Mouse (Mus musculus) 3134 (cell line): ENCODE measurements around the gene Bpifa6.
A peak's percentile ranks its signal among the peaks of the same experiment; 100 is the strongest.

Experiments
- DNase-seq: peaks from one replicate; pipeline ENCODE4 v3.0.0-alpha.2; 2011; ENCODE audit warnings: low spot score; ENCODE audit not compliant: insufficient read length; ENCODE audit errors: extremely low read depth

Bpifa6 gene

GRCm38 (mm10) chr2:153974582-153974981, at the start of gene Bpifa6:
TSS of gene Bpifa6 (plus strand) at chr2:153974945.
- DNase-seq, result no peak

- DNase-seq, result no peak
These were observed 44.8 kb upstream of the Bpifa6 start for GRCm38 (mm10) chr2:153929871-153930413.

- no peak for DNase-seq
These were observed 43.6 kb upstream of the Bpifa6 start for GRCm38 (mm10) chr2:153931125-153931524.

DNA sequence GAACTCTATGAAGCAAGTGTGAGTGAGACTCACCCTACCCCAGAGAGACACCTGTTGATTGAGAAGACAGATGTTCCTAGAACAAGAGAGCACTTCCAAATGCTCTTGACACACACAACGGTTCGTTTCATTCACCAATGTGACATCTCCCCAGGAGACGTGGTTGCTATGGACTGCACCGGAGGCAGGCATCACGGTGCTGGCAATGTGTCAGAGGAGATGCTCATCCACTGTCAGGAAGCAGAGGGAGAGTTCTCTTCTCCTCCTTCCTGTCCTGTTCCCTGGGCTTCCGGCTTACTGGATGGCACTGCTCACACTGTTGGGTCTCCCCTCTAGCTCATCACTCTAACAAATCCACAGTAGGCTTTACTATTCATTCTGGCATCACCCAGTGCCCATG, 41.4 kb upstream of the Bpifa6 start:
- DNase-seq, result no peak

- peak; percentile 75 for DNase-seq
These were observed 39.4 kb upstream of the Bpifa6 start for GRCm38 (mm10) chr2:153935348-153935747.

- DNase-seq, result peak; percentile 53
These were observed 36.9 kb upstream of the Bpifa6 start, which contains the start of gene Bpifb4 for GRCm38 (mm10) chr2:153937843-153938242. TSS of gene Bpifb4 (plus strand) at chr2:153938212.

- no peak for DNase-seq
These were observed 31.2 kb upstream of the Bpifa6 start for GRCm38 (mm10) chr2:153943537-153943936.

DNA sequence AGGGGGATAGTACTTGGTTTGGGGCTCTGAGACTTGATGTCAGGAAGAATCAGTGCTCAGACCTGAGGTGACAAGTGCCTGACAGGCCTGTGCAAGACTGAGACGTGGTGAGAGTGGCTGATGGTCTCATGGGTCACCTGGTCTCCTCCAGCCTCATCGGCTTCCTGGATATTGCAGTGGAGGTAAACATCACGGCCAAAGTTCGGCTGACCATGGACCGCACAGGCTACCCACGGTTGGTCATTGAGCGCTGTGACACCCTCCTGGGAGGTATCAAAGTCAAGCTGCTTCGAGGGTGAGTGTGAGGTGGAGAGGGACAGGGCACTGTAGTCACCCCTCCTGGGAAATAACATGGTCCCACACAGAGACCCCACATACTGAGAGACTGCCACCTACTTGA, 30.2 kb upstream of the Bpifa6 start:
- no peak for DNase-seq

DNA sequence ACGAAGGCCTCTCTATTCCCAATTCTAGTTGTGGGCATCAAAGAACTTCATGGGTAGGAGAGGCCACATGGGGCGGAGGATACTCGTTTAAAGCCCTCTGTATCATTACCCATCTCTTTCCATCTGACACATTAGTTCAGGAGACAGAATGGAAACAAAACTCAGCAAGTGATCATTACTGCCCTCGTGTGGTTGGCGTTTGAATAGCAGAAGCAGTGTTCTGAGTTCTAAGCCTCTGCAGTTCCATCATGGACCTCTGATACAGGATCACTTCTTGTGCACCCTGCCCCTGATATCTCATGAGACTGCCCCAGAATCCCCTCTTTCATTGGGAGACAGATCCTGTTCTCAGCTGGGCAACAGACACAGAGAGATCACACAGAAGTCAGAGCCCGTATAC, 21.8 kb upstream of the Bpifa6 start:
- no peak for DNase-seq

- DNase-seq, result no peak
These were observed 20.9 kb upstream of the Bpifa6 start for GRCm38 (mm10) chr2:153953836-153954235.

DNA sequence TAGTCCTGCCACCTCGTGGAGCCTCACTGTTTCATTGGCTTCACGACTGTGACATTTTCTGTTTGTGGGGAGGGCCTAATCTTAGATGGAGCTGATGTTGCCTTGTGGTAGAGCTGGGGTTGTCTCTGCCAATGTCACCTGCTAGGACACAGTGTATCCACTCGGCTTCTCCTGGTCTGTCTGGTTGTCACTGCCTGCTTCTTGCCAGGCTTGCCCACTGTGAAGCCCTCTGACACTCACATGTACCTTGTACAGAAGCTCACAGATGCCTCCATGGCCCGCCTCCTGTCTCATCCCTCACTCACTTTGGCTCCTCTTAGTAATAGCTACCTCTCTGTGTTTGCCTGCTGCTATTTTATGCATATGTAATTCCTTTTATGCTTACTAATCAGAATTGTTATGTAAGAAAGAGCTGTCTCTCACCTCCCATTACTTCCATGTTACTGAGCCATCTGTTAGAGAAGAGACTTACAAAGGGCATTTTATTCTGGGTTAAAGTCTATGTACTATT, 11.9 kb upstream of the Bpifa6 start:
- no peak for DNase-seq

GRCm38 (mm10) chr2:153963334-153963733, 11.4 kb upstream of the Bpifa6 start:
- no peak for DNase-seq

GRCm38 (mm10) chr2:153970221-153970620, 4.5 kb upstream of the Bpifa6 start:
- no peak for DNase-seq

DNA sequence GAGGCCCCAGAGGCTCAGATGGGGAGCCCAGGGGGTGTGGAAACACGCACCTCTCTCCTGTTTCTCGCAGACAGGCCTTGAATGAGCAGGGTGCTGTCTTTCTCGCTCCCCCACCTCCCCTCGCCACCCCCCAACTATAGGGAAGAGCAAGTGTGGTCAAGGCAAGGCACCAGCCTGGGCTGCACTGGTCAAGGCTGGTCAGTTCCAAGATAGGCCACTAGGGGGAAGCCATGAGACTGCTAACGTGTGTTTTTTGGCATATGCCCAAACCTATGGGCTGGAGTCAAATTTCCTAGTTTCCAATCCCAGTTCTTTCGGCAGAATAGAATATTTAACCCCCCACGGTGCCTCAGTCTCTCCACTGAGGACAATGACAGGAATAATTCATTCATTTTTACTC, 21.0 kb downstream of the Bpifa6 start:
- no peak for DNase-seq

DNA sequence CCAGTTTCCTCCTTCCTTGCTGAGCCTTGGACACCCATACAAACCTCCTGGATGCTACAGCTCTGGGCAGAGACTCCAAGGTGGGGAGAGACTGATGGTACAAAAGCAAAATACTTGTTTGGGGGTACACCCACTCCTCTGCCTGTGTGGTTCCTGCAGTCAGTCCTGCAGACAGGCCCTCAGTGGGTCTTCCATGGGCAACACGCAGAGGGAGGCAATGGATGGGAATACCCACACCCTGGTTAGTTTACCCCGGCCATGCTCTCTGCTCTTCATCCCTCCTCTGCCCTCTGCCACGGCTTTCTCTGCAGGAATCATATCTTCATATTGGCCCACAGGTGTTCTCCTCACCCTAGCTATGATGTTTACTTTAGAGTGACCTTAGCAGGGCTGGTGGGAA, 25.8 kb downstream of the Bpifa6 start:
- no peak for DNase-seq

DNA sequence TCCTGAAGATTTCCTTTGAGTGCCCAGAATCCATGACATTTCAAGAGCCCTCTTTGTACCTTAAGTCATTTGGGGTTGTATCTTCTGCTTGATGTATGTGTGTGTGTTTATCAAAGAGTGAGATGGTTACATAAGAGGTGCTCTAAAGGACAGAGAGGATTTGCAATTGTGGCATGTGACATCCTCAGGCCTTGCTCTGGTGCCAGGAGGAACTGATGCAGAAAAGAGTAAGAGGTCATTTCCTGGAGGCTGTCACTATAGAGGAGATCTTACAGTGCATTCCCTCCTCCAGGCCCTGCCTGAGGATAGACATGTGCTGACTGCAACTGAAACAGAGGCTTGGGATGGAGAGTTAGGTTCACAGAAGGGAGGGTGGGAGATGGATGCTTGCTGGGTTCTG, 26.3 kb downstream of the Bpifa6 start:
- no peak for DNase-seq

GRCm38 (mm10) chr2:154004456-154004855, 29.7 kb downstream of the Bpifa6 start:
- no peak for DNase-seq

GRCm38 (mm10) chr2:154005094-154005493, 30.3 kb downstream of the Bpifa6 start:
- DNase-seq, result no peak

DNA sequence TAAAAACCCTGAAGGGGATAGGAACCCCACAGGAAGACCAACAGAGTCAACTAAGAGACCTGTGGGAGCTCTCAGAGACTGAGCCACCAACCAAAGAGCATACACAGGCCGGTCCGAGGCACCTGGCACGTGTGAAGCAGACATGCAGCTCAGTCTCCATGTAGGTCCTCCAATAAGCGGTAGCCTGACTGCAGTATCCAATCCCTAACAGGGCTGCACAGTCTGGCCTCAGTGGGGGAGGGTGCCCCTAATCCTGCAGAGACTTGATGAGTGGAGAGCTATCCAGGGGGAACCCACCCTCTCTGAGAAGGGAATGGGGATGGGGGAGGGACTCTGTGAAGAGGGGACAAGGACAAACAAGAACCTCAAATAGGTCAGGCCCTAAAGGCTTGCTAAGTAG, 31.0 kb downstream of the Bpifa6 start:
- DNase-seq, result no peak

GRCm38 (mm10) chr2:154006331-154006730, 31.6 kb downstream of the Bpifa6 start:
- no peak for DNase-seq

DNA sequence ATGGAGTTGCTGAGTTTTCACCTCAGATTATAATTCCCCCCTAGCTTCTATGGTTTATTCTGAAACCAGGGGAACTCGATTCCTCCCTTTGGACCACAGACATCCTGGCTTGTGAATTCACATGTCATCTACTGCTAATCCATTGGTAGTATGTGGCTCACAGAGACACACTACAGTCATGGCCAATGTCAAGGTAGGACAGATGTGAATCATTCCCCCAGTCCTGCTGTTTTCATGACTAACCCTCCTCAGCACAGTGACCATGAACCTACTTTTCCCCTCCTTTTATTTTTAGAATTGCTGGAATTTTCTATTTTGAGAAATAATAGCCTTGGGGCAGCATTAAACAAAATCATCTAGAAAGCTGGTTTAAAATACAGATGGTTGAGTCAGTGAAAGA, 32.6 kb downstream of the Bpifa6 start:
- DNase-seq, result no peak

DNA sequence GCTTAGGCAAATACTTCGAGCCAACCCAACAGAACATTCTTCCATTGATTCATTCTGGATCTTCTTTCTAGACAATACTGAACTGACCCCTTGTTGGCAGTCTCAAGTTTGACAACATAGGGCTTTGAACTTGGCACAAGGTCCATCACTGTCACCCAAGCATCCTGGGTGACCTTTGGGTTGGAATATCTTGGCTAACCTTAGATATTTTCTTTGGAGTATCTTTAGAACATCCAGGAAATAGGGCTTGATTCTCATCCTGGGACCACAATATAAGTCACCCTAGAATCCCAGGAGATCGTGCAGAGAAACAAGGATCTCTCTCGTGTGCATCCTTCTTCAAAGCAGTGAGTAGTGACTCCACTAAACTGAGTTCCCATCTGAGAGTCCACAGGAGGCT, 33.2 kb downstream of the Bpifa6 start, which contains the start of gene Bpifa2:
TSS of gene Bpifa2 (plus strand) at position 301 of the 400 bp plus-strand sequence.
- DNase-seq, result no peak

DNA sequence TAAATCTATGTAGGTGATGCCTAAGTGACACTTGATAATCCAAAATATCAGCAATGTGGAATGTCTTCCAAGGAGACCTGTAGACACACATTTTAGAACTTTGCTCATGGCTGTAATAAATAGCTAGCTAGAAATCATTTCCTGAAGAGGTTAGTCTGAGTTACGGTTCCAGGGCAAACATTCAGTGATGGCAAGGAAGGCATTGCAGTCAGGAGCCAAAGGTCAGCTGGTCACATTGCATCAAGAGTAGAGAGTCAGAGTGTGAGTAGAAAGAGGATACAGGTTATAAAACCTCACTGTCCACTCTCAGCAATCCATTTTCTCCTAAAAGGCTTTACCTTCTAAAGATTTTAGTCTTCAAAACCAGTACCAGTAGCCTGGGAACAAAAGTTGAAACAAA, 43.2 kb downstream of the Bpifa6 start:
- DNase-seq, result no peak
